Mouse (Mus musculus) G1E-ER4 (cell line): ENCODE measurements around the gene Nppc. TPM values are rescaled to one million over a fixed set of nuclear protein-coding genes. Genes with fewer than 3 reads are reported as not detected.

Source experiments
- GATA1 ChIP-seq: IDR thresholded peaks from one replicate; pipeline ENCODE4 v1.8.0; 2012; ENCODE audit warnings: low read length, inconsistent platforms
- polyA plus RNA-seq: library from polyadenylated mRNA; stranded (reverse); fragments of >175 nt; gene quantifications from 2 replicates; pipeline ENCODE4 v1.2.3, GENCODE M21; 2012

Nppc gene
- polyA plus RNA-seq, 1 experiment = not detected

GRCm38 (mm10) chr1:86628270-86628669, 42.1 kb downstream of the Nppc start:
- TF ChIP-seq GATA1 = no peak

DNA sequence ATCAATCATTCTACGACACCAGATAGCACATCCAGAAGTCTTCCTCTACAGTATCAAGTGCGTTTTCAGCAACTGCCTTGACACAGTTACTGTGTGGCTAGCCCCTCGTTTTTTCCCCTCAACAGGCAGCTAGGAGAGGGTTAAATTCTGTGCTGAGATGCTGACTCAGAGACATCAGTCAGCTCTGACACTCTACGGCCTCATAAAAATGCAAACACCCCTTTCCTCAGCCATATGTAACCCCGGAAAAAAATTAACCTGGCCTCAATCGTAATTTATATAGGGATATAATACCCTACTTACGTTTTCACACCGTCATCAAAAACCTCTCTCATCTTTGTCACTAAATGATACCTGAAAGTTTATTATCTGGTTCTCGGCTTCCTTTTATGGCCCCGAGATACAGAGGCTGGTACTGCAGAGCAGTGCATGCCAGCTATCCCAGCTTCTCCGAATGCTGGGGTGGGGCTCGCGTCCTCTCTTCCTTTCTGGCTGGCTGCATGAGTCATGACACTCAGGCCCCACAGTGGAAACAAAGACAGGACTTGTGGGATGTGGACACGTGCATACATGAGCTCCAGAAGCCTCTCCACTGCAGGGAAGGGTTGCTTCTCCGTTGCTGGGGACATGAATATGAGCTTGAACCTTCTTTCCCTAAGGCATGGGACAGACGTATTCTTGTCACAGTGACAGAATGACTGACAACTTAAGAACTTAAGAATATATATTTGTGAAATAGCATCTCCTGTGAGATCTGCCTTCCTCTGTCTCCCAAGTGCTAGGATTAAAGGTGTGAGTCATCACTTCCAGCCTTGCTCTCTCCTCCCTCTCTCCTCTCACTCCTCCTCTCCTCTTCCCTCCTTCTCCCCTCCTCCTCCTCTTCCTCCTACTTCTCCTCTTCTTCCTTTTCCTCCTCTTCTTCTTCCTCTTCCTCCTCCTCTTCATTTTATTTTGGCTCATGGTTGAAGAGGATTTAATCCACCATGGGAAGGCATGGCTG, 47.1 kb downstream of the Nppc start:
- TF ChIP-seq GATA1 = no peak

GRCm38 (mm10) chr1:86622296-86622695, 48.1 kb downstream of the Nppc start:
- TF ChIP-seq GATA1 = no peak

GRCm38 (mm10) chr1:86618454-86619125, 51.8 kb downstream of the Nppc start:
- no peak for TF ChIP-seq GATA1

Other genes with a start within 250 kb of the Nppc start
- not detected in 2 replicates for gene Nmur1, start 244.3 kb downstream of the Nppc start, polyA plus RNA-seq
- not detected in 2 replicates for gene Tex44, start 244.2 kb downstream of the Nppc start, polyA plus RNA-seq
- 11,652 and 16,306 TPM in 2 replicates for gene Ptma, start 143.8 kb downstream of the Nppc start, polyA plus RNA-seq
- 76.3 and 108 TPM in 2 replicates for gene Pde6d, start 87.9 kb downstream of the Nppc start, polyA plus RNA-seq
- gene Cops7b, start 87.7 kb downstream of the Nppc start, polyA plus RNA-seq = 58.6 and 61.6 TPM in 2 replicates
- gene Dis3l2, start 33.2 kb upstream of the Nppc start, polyA plus RNA-seq = 19.7 and 20.3 TPM in 2 replicates